Mouse (Mus musculus): ENCODE measurements around the gene Cacng4. TPM values are rescaled to one million over a fixed set of nuclear protein-coding genes. Genes with fewer than 3 reads are reported as not detected.
A peak's percentile ranks its signal among the peaks of the same experiment; 100 is the strongest.

Gene Cacng4
- polyA plus RNA-seq, 1 experiment from 2014 or later, result 2.5 TPM

DNA sequence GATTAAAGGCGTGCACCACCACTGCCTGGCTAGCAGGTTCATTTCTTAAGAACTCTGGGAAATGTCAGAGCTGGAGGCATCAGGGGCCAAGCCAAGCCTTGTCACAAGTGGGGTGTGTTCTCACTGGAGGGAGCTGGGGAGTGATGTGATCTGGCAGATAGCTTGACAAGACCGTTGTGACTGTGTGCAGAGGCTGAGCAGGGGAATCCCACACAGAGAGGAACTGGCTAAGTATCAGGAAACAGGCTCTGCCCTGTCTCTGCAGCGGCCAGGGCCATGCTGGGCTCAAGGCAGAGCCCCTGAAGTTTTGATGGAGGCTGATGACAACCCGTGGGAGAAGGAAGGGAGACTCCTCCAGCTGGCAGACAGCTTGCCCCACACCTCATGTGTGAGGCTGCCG is 11.8 kb downstream of the Cacng4 start:
- H3K27me3 ChIP-seq (ENCODE audit: control insufficient read depth, insufficient read depth, low read length), result no peaks in the 10 kb centered on the region
- no peaks in the 10 kb centered on the region for H3K4me1 ChIP-seq (ENCODE audit: control insufficient read depth, insufficient read depth, low read length)
- ATAC-seq (ENCODE audit: insufficient read depth, low FRiP score), result no peak
- H3K36me3 ChIP-seq (ENCODE audit: control insufficient read depth, insufficient read depth, low read length), result no peaks in the 10 kb centered on the region
- no peak overlapping the region for H3K9ac ChIP-seq (ENCODE audit: low read length)
- no peak overlapping the region for H3K4me3 ChIP-seq (replicated peaks; ENCODE audit: low read length)
- no peaks in the 10 kb centered on the region for H3K9me3 ChIP-seq (replicated peaks; ENCODE audit: control insufficient read depth, low read length)
- WGBS, result 52% methylated on average over 5 of the region's 5 CpGs
- H3K4me2 ChIP-seq (ENCODE audit: low read depth, low read length), result no peak overlapping the region
- no peak overlapping the region for H3K27ac ChIP-seq (ENCODE audit: low read length)

DNA sequence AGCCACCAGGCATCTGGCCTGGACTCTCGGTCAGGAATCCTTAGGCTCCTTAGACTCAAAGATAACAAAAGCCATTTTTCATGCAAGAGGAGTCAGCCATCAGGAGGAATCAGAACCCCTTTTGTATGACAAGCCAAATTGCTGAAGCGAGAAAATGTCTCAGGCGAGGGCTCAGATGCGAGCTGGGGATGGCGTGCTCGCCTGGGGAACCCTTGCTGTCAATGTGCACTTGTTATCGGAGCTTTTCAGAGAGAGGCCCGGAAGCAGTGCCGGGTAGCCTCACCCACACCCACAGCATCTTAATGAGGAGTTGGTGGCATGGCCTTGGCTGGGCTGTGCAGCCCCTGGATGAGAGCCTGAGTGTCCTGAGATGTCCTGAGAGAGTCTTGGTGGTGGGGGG is 15.5 kb downstream of the Cacng4 start:
- ATAC-seq (ENCODE audit: insufficient read depth, low FRiP score), result no peak
- 0 out of 2 replicates have a peak, but pooled peaks cover 2% of the 10 kb centered on the region for H3K4me1 ChIP-seq (ENCODE audit: control insufficient read depth, insufficient read depth, low read length)
- no peak overlapping the region for H3K27ac ChIP-seq (ENCODE audit: low read length)
- no peaks in the 10 kb centered on the region for H3K27me3 ChIP-seq (ENCODE audit: control insufficient read depth, insufficient read depth, low read length)
- no peaks in the 10 kb centered on the region for H3K9me3 ChIP-seq (replicated peaks; ENCODE audit: control insufficient read depth, low read length)
- H3K36me3 ChIP-seq (ENCODE audit: control insufficient read depth, insufficient read depth, low read length), result no peaks in the 10 kb centered on the region
- 84% methylated on average over 9 of the region's 9 CpGs for WGBS
- H3K4me3 ChIP-seq (replicated peaks; ENCODE audit: low read length), result no peak overlapping the region
- H3K4me2 ChIP-seq (ENCODE audit: low read depth, low read length), result no peak overlapping the region
- H3K9ac ChIP-seq (ENCODE audit: low read length), result no peak overlapping the region

DNA sequence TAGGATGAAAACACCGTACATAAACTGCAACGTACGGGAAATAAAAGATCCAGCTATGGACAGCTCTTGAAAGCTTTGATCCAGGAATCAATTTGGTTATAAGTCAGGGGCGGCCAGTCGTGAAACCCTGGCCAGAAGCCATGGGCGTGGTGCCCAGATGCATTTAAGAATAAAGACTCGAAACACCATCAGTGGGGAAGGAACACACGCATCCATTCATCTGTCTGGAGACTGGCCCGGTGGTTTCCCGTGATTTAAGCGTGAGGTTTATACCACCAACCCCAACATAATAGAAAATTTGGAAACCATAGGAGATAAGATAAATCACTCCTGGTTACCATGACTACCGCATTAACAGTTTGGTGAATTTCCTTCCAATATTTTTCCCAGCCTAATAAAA is 16.9 kb downstream of the Cacng4 start:
- no peak overlapping the region for H3K27ac ChIP-seq (ENCODE audit: low read length)
- WGBS, result 51% methylated on average over 12 of the region's 12 CpGs
- H3K4me1 ChIP-seq (ENCODE audit: control insufficient read depth, insufficient read depth, low read length), result 0 out of 2 replicates have a peak, but pooled peaks cover 2% of the 10 kb centered on the region
- no peaks in the 10 kb centered on the region for H3K9me3 ChIP-seq (replicated peaks; ENCODE audit: control insufficient read depth, low read length)
- no peaks in the 10 kb centered on the region for H3K36me3 ChIP-seq (ENCODE audit: control insufficient read depth, insufficient read depth, low read length)
- no peak overlapping the region for H3K9ac ChIP-seq (ENCODE audit: low read length)
- H3K4me2 ChIP-seq (ENCODE audit: low read depth, low read length), result no peak overlapping the region
- no peak for ATAC-seq (ENCODE audit: insufficient read depth, low FRiP score)
- H3K27me3 ChIP-seq (ENCODE audit: control insufficient read depth, insufficient read depth, low read length), result no peaks in the 10 kb centered on the region
- no peak overlapping the region for H3K4me3 ChIP-seq (replicated peaks; ENCODE audit: low read length)

DNA sequence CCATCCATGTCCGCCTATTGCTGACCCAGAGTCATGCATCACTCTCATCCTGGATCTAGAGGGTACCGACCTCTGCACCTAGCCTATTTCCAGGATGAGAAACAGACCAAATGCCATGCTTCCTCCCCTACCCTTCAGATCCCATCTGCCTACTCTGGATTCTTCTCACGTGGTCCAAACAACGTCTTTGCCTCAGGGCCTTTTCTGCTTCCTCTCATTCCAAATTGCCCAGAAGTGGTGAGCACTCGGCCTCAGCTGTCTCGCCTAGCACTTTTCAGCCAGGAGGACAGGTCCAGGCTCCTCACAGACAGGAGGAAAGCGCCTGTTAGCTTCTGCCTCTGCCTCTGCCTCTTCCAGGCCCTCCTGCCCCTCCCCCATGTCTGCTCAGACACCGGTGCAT is 21.0 kb downstream of the Cacng4 start:
- WGBS, result 59% methylated on average over 8 of the region's 8 CpGs
- 0 out of 2 replicates have a peak, but pooled peaks cover 2% of the 10 kb centered on the region for H3K4me1 ChIP-seq (ENCODE audit: control insufficient read depth, insufficient read depth, low read length)
- no peaks in the 10 kb centered on the region for H3K27me3 ChIP-seq (ENCODE audit: control insufficient read depth, insufficient read depth, low read length)
- no peak overlapping the region for H3K4me2 ChIP-seq (ENCODE audit: low read depth, low read length)
- no peaks in the 10 kb centered on the region for H3K36me3 ChIP-seq (ENCODE audit: control insufficient read depth, insufficient read depth, low read length)
- no peak overlapping the region for H3K27ac ChIP-seq (ENCODE audit: low read length)
- H3K4me3 ChIP-seq (replicated peaks; ENCODE audit: low read length), result no peak overlapping the region
- ATAC-seq (ENCODE audit: insufficient read depth, low FRiP score), result no peak
- H3K9me3 ChIP-seq (replicated peaks; ENCODE audit: control insufficient read depth, low read length), result no peaks in the 10 kb centered on the region
- H3K9ac ChIP-seq (ENCODE audit: low read length), result no peak overlapping the region

DNA sequence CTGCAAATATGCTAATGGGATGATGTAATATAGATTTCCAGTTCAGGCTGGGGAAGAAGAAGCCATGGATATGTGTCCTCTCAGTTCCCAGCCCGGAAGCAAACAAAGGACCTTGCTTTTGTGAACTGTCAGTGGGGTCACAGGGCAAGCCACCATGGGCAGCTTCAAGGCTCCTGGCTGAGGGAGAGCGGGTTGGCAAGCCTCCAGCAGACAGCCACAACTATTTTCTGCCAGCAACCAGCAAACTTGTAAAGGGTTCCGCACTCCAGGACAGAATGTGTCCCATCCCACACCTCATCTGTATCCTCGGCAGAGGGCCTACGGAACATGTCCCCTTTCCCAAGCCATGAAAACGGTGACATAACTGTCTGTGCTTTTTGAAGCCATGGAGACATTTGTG is 22.4 kb downstream of the Cacng4 start:
- no peak for ATAC-seq (ENCODE audit: insufficient read depth, low FRiP score)
- no peak overlapping the region for H3K4me2 ChIP-seq (ENCODE audit: low read depth, low read length)
- WGBS, result 73% methylated on average over 6 of the region's 6 CpGs

DNA sequence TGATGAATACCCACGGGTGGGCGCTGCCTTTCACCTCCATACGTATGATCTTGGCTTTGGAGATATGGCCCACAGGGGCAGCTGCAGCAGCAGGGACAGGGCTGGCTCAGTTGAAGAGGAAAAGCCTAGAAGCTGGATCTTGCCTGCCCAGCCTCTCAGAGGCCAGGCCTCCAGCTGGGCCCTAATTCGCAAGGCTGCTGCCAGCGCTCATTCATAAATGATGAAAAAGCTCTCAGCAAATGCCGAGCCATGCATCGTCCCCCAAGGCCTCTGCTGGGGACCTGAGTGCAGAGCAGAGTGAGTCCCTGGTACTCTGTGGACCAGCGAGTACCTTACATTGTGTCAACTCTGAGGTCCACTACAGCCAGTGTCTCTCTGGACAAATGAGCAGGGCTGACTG is 26.0 kb downstream of the Cacng4 start:
- H3K27ac ChIP-seq (ENCODE audit: low read length), result no peak overlapping the region
- no peak overlapping the region for H3K4me2 ChIP-seq (ENCODE audit: low read depth, low read length)
- no peak overlapping the region for H3K9ac ChIP-seq (ENCODE audit: low read length)
- 80% methylated on average over 8 of the region's 8 CpGs for WGBS
- no peaks in the 10 kb centered on the region for H3K27me3 ChIP-seq (ENCODE audit: control insufficient read depth, insufficient read depth, low read length)
- H3K4me1 ChIP-seq (ENCODE audit: control insufficient read depth, insufficient read depth, low read length), result no peaks in the 10 kb centered on the region
- H3K4me3 ChIP-seq (replicated peaks; ENCODE audit: low read length), result no peak overlapping the region
- no peak for ATAC-seq (ENCODE audit: insufficient read depth, low FRiP score)
- no peaks in the 10 kb centered on the region for H3K36me3 ChIP-seq (ENCODE audit: control insufficient read depth, insufficient read depth, low read length)
- no peaks in the 10 kb centered on the region for H3K9me3 ChIP-seq (replicated peaks; ENCODE audit: control insufficient read depth, low read length)

More for the DNA sequence above, 22.4 kb downstream of the Cacng4 start:
- H3K27ac ChIP-seq (ENCODE audit: low read length), result no peak overlapping the region
- H3K4me3 ChIP-seq (replicated peaks; ENCODE audit: low read length), result no peak overlapping the region
- H3K9ac ChIP-seq (ENCODE audit: low read length), result no peak overlapping the region
- H3K27me3 ChIP-seq (ENCODE audit: control insufficient read depth, insufficient read depth, low read length), result no peaks in the 10 kb centered on the region
- no peaks in the 10 kb centered on the region for H3K4me1 ChIP-seq (ENCODE audit: control insufficient read depth, insufficient read depth, low read length)
- H3K36me3 ChIP-seq (ENCODE audit: control insufficient read depth, insufficient read depth, low read length), result no peaks in the 10 kb centered on the region
- H3K9me3 ChIP-seq (replicated peaks; ENCODE audit: control insufficient read depth, low read length), result no peaks in the 10 kb centered on the region

DNA sequence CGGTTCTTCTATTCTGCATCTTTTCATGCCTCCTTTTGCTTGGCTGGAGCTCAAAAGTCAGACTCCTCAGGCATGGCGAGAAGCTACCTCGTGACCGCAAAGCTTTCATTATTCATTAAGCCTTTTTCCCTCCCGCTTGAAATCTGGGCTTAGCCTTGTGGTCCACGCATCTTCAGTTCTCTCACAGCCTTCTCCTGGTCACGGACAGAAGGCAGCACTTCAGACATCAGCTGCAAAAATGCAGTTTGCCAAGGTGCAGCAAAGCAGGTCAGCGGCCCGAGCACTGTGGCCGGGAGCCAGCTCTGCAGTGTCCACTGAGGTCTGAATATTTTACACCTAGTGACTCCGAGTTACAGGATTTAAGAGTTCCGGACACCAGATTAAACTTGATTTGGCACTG is 27.4 kb downstream of the Cacng4 start:
- Histone ChIP-seq H3K27me3 (ENCODE audit: control insufficient read depth, insufficient read depth, low read length) (no peaks in the 10 kb centered on the region), H3K36me3 (ENCODE audit: control insufficient read depth, insufficient read depth, low read length) (no peaks in the 10 kb centered on the region), H3K4me1 (ENCODE audit: control insufficient read depth, insufficient read depth, low read length) (peaks cover 4% of the 10 kb centered on the region; the same call in 1 of the 2 replicates), H3K4me3 (replicated peaks; ENCODE audit: low read length) (no peak overlapping the region), H3K9ac (ENCODE audit: low read length) (no peak overlapping the region), H3K9me3 (replicated peaks; ENCODE audit: control insufficient read depth, low read length) (no peaks in the 10 kb centered on the region), H3K4me2 (ENCODE audit: low read depth, low read length) (no peak overlapping the region), H3K27ac (ENCODE audit: low read length) (no peak overlapping the region)
- WGBS, result 82% methylated on average over 12 of the region's 12 CpGs
- no peak for ATAC-seq (ENCODE audit: insufficient read depth, low FRiP score)

DNA sequence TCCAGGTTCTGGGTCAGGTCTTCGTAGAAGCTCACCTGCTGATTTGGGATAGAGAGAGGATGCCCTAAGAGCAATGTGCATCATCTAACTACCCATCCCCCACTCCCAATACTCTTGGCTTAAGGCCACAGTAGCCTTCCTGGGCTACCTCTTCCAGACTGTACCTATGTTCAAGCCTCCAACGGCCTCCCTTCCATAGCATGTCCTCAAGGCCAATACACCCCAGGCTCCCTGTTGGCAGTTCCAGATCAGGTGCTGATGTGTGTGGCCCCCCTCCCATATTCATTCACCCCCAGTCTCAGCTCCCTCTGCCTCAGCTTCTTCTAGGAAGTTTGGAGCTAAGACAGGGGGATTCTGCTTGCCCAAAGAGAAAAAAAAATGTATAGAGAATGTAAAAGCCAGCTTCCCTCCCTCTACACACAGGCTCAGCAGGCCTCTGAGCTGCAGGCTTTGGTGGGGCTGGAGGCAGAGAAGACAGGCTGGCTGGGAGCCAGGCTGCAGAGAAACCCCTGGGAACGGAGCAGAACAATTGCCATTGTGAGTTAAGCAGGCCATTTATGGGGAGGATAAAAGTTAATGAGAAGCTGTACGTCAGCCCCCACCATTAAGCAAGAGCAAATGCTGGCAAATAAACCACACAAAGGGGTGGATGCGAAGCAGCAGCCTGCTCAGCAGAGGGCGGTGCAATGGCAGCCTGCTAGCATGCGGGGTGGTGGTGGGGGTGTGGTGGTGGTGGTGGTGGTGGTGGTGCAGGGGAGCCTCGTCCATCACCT is 31.5 kb downstream of the Cacng4 start:
- ATAC-seq (ENCODE audit: insufficient read depth, low FRiP score), result peak; percentile 62; the same call in 1 of the 2 replicates
- WGBS, result 33% methylated on average over 8 of the region's 8 CpGs
- H3K9ac ChIP-seq (ENCODE audit: low read length), result no peak overlapping the region

DNA sequence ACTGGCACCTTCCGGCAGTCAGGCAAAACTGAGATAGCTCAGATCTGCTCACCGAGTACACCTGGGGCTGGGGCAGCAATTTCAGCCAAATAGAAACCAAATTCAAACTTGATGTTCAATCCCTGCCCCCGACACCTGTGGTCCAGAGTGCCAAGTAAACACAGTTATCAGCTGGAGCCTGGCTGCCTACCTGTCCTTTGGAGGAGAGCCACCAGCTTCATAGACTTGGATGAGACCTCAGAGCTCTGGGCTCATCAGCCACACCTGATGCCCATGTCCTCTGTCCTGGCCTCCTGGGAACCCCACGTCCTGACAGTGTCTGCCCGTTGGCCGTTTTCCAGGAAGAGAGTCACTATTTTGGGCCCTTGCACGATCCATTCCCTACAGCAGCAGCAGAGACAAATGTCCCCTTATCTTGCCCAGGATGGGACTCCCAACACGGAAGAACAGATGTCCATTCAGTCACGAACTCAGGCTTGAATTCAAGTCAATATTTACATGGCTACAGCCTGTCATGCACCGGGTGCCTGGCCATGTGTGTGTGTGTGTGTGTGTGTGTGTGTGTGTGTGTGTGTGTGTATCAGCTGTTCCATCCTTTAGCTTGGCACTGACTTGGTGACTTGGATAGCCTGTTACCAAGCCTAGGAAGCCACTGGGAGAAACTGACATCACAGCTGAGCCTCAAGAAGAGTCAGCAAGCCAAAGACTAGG is 32.4 kb downstream of the Cacng4 start:
- ATAC-seq (ENCODE audit: insufficient read depth, low FRiP score), result no peak
- no peaks in the 10 kb centered on the region for H3K9me3 ChIP-seq (replicated peaks; ENCODE audit: control insufficient read depth, low read length)
- H3K9ac ChIP-seq (ENCODE audit: low read length), result no peak overlapping the region
- WGBS, result 51% methylated on average over 10 of the region's 10 CpGs
- H3K27me3 ChIP-seq (ENCODE audit: control insufficient read depth, insufficient read depth, low read length), result no peaks in the 10 kb centered on the region
- no peak overlapping the region for H3K27ac ChIP-seq (ENCODE audit: low read length)
- H3K36me3 ChIP-seq (ENCODE audit: control insufficient read depth, insufficient read depth, low read length), result no peaks in the 10 kb centered on the region
- no peak overlapping the region for H3K4me3 ChIP-seq (replicated peaks; ENCODE audit: low read length)
- no peak overlapping the region for H3K4me2 ChIP-seq (ENCODE audit: low read depth, low read length)
- peaks cover 4% of the 10 kb centered on the region; the same call in 1 of the 2 replicates for H3K4me1 ChIP-seq (ENCODE audit: control insufficient read depth, insufficient read depth, low read length)

More for the DNA sequence above, 31.5 kb downstream of the Cacng4 start:
- Histone ChIP-seq H3K27me3 (ENCODE audit: control insufficient read depth, insufficient read depth, low read length) (no peaks in the 10 kb centered on the region), H3K4me3 (replicated peaks; ENCODE audit: low read length) (no peak overlapping the region), H3K4me2 (ENCODE audit: low read depth, low read length) (no peak overlapping the region), H3K27ac (ENCODE audit: low read length) (no peak overlapping the region), H3K36me3 (ENCODE audit: control insufficient read depth, insufficient read depth, low read length) (no peaks in the 10 kb centered on the region), H3K9me3 (replicated peaks; ENCODE audit: control insufficient read depth, low read length) (no peaks in the 10 kb centered on the region), H3K4me1 (ENCODE audit: control insufficient read depth, insufficient read depth, low read length) (peaks cover 4% of the 10 kb centered on the region; the same call in 1 of the 2 replicates)

Data from stomach, embryonic 16.5 days (tissue).